Mouse (Mus musculus) induced T-regulatory cell, adult 2 months (primary cell): ENCODE results near the gene Nkx3-2.

Source experiments
- DNase-seq: peaks from one replicate; pipeline ENCODE4 v3.0.0-alpha.2; 2012; ENCODE audit warnings: low read depth

The Nkx3-2 gene

DNA sequence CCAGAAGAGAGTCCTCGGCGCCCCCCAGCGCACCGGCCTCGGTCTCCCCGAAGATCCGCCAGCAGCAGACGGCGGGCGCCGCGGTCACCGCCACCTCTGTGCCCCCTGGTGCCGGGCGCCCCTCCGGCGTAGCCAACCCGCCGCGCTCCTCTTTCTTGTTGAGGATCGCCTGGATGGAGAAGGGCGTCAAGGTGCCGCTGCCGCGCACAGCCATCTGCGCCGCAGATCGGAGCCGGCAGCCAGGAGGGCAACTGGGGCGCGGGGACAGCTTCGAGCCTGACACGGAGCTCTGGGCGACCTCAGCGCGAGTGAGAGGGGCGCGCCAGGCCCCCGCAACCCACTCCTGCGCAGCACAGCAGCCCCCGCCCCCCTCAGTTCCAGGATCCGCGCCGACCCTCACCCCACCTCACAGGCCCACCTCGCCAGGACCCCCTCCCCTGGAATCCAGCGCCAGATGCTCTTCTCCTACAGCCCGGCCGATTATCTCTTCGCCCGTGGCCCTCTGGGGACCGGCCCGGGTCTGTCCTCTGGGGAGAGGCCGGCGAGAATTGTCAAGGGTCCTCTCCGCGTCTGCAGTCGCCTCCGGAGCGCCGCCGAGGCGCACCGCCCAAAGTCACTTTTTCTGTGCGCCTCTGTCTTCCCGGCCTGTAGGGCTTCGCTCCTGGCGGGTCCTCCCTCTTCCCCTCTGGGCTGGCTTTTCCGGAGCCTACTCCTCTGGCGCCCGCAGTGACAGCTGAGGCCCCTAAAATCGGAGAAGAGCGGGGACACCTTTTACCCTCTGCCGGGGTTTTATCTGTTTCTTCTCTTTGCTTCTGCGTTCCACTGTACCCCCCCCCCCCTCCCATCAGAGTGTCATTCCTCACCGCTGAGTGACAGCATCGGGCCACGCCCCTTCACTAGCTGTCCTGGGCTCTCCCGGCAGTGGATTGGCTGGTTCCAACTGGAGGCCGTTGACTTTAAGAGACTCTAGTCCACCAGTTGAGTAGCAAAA is at the start of gene Nkx3-2:
Gene Nkx3-2 (minus strand): TSS at position 771 of the 991 bp plus-strand sequence.
- peak; percentile 21 for DNase-seq

DNA sequence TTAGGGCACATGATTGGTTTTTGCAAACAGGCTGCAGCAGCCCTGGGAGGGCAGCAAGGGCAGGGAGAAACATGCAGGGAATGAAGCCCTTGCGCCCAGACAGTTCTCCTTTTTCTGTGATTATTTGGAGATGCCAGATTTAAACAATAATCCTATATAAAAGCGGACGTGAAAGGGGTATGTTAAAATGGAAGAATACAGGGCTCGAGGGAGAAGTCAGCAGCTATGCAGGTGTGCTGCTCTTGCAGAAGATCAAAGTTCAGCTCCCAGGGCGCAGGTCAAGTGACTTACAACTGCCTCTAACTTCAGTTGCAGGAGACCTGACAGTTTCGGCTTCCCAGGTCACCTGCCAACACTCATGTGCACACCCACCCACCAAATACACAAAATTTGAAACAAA is 48.2 kb upstream of the Nkx3-2 start:
- no peak for DNase-seq

GRCm38 (mm10) chr5:41811279-41811678 is 47.0 kb upstream of the Nkx3-2 start:
- no peak for DNase-seq

DNA sequence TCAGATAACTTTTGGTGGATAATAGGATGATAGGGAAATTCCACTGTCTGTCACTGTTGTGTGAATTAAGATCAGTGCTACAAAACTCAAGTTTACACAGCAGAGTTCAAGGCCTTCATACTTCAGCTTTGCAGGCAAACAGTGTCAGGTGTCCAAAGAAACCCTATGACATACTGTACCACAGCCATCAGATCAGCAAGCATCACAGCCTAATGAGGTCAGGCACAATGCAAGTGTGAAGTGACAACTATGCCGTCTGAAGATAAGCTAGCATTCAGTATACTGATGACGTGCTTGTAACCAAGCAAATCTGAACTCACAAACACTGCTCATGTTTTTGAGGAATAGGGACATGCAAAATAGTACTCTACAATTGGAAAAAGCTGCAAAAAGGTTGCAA is 43.1 kb upstream of the Nkx3-2 start:
- DNase-seq: no peak

GRCm38 (mm10) chr5:41806176-41806575 is 41.9 kb upstream of the Nkx3-2 start:
- no peak for DNase-seq

- no peak for DNase-seq
Observed at GRCm38 (mm10) chr5:41805085-41805484, 40.8 kb upstream of the Nkx3-2 start.

DNA sequence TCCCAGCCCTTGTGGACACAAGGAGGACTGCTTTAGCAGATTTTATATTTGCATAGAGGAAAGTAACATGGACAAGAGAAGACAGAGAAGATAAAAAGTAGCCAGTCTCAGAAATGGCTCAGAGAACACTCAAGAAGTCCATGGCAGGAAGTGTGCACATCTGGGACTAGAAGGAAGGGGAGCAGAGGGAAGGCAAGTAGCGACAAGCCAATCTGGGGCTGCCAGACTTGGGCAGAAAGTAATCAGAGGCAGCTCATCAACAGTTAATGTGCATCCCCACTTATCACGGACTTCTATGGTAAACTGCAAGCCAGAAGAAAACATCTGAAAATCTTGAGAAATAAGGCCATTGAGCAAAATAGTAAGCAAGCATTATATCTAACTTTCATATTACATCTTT is 40.3 kb upstream of the Nkx3-2 start:
- no peak for DNase-seq

DNA sequence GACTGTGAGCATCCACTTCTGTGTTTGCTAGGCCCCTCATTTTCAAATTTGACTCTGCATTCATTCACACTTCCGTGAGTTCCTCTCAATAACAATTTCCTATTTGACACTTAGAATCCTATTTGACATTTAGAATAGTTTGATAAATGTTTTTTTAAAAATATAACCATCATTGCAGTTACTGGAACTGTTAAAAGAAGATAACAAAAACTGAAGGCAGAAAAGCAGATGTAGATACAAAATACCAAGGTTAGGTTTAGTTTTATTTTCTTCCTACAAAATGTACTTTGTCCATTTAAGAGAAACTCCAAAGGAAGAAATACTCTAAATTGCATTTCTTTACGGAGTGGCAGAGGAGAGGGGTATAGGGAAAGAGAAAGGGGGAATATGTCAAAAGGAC is 37.3 kb upstream of the Nkx3-2 start:
- DNase-seq: no peak

DNA sequence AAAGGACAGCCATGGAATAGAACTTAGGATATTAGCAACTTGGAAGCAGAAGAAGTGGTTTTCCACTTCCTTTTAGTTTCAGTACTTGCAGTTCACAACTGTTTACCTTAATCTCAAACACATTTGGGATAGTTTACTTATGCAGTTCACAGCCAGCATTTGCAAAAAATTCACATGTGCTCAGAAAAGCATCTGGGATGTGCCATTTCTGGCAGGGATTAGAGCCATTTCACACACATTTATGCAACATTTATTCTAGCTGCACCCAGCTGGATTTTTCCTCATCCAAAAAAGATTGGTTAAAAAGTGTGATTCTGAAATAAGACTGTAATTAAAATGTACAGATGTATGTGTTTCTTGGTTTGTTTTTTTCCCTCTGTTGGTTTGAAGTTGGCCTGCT is 30.1 kb upstream of the Nkx3-2 start:
- no peak for DNase-seq

GRCm38 (mm10) chr5:41790517-41790916 is 26.2 kb upstream of the Nkx3-2 start:
- no peak for DNase-seq

GRCm38 (mm10) chr5:41788877-41789276 is 24.6 kb upstream of the Nkx3-2 start:
- DNase-seq: no peak

GRCm38 (mm10) chr5:41781890-41782289 is 17.6 kb upstream of the Nkx3-2 start:
- no peak for DNase-seq

- no peak for DNase-seq
Observed at GRCm38 (mm10) chr5:41780026-41780425, 15.7 kb upstream of the Nkx3-2 start.

GRCm38 (mm10) chr5:41775728-41776127 is 11.4 kb upstream of the Nkx3-2 start:
- DNase-seq: no peak

GRCm38 (mm10) chr5:41775273-41775672 is 11.0 kb upstream of the Nkx3-2 start:
- no peak for DNase-seq

GRCm38 (mm10) chr5:41768382-41769040 is 4.2 kb upstream of the Nkx3-2 start:
- DNase-seq: peak; percentile 93

DNA sequence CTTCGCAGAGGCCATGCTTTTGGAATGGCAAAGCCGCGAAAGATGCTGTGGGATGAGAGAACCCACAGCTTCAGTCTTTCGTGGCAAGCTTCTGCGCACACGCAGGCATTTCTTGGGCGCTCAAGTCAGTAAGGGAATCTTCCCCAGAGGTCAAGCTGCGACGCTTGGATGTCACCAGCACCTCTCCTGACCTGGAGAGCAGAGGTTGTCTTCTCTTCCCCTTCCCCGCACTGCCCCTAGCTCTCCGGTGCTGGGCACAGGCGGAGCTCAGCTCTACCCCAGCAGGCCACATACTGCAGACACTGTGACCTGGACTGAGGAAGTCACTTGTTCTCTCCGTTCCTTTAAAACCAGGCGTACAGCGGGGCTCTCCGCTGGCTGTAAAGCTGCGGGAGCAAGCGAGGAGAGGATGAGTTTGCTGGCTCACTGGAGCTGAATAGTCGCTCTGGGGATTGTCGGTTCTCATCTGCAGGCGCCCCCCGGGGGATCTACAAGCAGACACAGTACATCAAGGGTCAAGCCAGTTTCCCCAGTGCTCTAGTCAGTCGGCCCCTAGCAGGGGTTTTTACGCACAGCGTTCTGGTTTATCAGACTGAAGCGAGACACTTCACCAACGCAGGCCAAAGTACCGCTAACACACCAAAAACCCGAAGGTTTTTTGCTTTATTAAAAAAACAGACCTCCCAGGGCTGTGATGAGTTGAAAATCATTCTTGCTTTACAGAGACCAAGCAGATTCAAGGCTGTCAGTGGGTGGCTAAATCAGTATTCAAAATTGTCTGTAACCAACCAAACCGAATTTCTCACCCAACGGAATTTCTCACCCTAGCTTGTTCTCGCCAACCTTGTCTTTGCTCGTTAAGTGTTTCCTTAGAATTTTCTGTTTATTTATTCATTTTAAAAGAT is 3.2 kb upstream of the Nkx3-2 start:
- DNase-seq: peak; percentile 37

DNA sequence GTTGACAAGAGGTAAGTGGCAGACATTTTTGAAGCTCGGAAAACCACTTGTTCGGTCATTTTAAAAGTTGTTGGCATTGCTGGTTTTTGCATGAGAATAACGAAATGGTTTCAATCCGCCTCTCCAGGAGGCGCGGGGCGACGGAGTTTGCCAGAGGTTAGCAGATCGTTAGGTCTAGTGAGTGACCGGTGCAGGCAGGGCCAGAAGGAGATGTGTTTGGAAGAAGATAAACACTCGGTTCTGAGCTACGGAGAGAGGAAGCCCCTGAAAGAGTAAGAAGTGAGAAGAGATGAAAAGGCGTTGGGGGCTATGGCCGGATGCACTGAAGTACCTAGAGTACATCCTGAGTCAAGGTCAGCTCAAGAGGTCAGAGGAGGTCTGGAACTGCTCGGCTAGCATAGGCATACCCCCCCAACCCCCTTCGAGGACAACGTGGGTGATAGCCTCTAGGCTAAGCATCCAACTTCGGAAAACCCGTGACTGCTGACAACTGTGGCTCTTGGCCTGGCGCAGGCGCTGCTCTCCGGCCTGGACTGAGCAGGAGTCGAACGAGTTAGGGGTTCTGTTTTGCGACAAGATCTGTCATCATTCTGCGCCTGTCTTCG is 2.2 kb upstream of the Nkx3-2 start:
- peak; percentile 21 for DNase-seq

GRCm38 (mm10) chr5:41765626-41766405 is 1.5 kb upstream of the Nkx3-2 start:
- peak; percentile 31 for DNase-seq

- peak; percentile 18 for DNase-seq
Observed at GRCm38 (mm10) chr5:41762947-41763730, 1.2 kb downstream of the Nkx3-2 start.
